Mouse (Mus musculus): ENCODE results near the gene Snrpd2. TPM values are rescaled to one million over a fixed set of nuclear protein-coding genes. Genes with fewer than 3 reads are reported as not detected.

Gene Snrpd2
- 200 and 212 TPM in 2 replicates for polyA plus RNA-seq (2012; rRNA removed)

DNA sequence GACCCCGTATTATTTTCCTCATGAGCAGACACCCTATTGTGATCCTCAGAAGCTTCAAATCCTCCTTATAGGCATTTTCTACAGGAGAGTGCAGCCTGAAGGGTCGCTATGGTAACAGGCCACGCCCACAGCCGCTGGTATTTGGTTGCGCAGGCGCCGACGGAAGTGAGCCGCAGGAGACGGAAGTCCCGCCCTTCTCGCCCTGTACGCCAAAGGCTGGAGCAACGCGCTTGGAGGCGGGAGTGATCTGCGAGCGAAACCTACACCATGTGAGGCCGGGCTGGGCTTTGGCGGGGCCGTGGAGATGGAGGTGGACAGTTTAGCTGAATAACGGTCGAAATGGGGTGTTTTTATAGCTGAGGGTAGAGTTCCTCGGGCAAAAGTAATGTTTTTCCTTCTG is at the start of gene Snrpd2:
Gene Snrpd2 (plus strand): TSS at position 97 of the 400 bp plus-strand sequence.

GRCm38 (mm10) chr7:19118028-19118771 is 31.3 kb upstream of the Snrpd2 start, which contains the start of gene Gm4969:
Gene Gm4969 (minus strand): TSS chr7:19118368.

DNA sequence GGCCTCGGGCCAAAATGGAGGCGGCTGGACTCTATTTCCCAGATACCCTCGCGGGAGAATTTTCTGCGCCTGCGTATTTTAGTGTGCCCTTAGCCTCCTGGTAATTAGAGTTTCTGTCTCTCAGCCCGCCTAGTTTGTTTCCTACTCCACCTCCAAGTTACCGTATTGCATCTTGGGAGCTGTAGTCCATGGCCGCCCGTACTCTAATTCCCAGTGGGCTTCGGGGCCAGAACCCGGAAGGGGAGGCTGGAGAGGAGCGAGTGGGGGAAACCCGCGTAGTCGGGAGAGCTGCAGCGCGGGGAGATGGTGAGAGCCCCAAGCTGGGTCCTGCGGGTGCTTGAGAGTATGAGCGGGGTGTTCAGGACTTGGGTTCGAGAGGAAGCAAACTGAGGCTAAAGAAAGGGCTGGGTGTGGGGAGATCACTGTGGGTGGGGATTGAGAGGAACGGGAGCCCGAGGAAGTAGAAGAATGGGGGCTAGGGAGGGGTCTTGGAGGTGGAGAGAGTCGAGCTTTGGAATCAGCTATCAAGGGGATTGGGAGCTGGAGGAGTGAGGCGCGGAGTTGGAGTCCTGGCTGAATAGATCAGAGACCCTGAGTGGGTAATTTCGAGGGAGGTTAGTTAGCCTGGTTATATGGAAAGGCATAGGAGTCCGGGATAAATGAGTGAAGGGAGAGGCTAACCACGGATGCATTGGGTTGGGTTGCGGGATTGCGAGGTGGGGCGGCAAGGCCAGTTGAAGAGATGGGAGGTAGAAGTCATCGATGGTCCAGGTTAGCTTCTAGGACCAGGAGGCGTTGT is 29.7 kb upstream of the Snrpd2 start, which contains the start of gene Fbxo46:
Gene Fbxo46 (plus strand): TSS at position 229 of the 799 bp plus-strand sequence.

GRCm38 (mm10) chr7:19148875-19149541 is 514 bp upstream of the Snrpd2 start, which contains the start of gene Qpctl:
Gene Qpctl (minus strand): TSS chr7:19149291.

GRCm38 (mm10) chr7:19165656-19166423 is 16.3 kb downstream of the Snrpd2 start, which contains the start of gene Gipr:
Gene Gipr (minus strand): TSS chr7:19166127.

DNA sequence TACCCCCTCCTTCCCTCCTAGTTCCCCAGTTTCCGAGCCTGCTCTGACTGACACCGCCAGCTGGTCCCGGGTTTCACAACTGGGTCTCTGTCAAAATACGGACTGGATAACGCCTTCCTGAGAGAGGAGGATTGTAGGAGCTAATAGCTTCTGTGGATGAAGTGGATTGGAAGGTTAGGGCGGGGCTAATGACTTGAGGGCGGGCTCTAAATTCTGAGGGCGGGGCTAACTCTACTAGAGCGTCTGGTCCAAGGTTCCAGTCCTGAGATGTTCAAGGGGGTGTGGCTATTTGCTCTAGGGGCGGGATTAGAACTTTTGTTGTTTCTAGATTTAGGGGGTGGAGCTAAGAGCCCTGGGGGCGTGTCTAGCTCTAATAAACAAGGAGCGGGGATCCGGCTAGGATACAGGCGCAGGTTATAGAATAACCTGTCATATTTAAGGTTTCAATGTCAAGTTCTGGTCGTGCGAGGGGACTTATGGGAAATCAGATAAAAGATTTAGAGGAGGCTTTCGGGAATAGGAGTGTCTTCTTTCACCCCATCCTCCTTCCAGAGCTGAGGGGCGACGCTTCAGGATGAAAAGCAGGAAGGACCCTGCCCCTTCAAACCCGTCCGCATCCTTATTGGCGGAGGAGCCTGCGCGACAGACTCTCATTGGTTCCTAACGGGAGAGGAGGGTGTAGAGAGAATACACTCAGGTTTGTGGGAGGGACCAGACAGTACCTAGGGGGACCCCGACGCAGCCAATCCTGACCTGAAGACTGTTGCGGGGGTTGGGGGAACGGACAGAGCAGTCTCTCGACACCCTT is 26.4 kb downstream of the Snrpd2 start, which contains the start of gene Eml2:
Gene Eml2 (plus strand): TSS at position 714 of the 808 bp plus-strand sequence.

Other genes with a start within 250 kb of the Snrpd2 start
- gene Ccdc61, start 239.3 kb upstream of the Snrpd2 start, polyA plus RNA-seq (2012; rRNA removed) = 39.2 and 123 TPM in 2 replicates
- 15.5 and 23.3 TPM in 2 replicates for gene Nova2, start 223.8 kb upstream of the Snrpd2 start, polyA plus RNA-seq (2012; rRNA removed)
- 0.32 and 0.84 TPM in 2 replicates for gene Nanos2, start 162.3 kb upstream of the Snrpd2 start, polyA plus RNA-seq (2012; rRNA removed)
- 7.1 and 7.9 TPM in 2 replicates for gene Mypop, start 158.5 kb upstream of the Snrpd2 start, polyA plus RNA-seq (2012; rRNA removed)
- 31.9 and 58.6 TPM in 2 replicates for gene Irf2bp1, start 145.7 kb upstream of the Snrpd2 start, polyA plus RNA-seq (2012; rRNA removed)
- gene Foxa3, start 126.2 kb upstream of the Snrpd2 start, polyA plus RNA-seq (2012; rRNA removed) = 0.57 and 0.67 TPM in 2 replicates
- gene Sympk, start 125.3 kb upstream of the Snrpd2 start, polyA plus RNA-seq (2012; rRNA removed) = 84.7 and 90.8 TPM in 2 replicates
- gene Rsph6a, start 95.0 kb upstream of the Snrpd2 start, polyA plus RNA-seq (2012; rRNA removed) = 0.02 and 0.11 TPM in 2 replicates
- 85.3 and 111 TPM in 2 replicates for gene Dmwd, start 73.5 kb upstream of the Snrpd2 start, polyA plus RNA-seq (2012; rRNA removed)
- 67.7 and 68.8 TPM in 2 replicates for gene Dmpk, start 65.9 kb upstream of the Snrpd2 start, polyA plus RNA-seq (2012; rRNA removed)
- 35.0 and 44.6 TPM in 2 replicates for gene Six5, start 55.1 kb upstream of the Snrpd2 start, polyA plus RNA-seq (2012; rRNA removed)
- gene Gm4969, start 31.4 kb upstream of the Snrpd2 start, polyA plus RNA-seq (2012; rRNA removed) = 0.97 and 3.3 TPM in 2 replicates
- 10.6 and 11.1 TPM in 2 replicates for gene Fbxo46, start 29.9 kb upstream of the Snrpd2 start, polyA plus RNA-seq (2012; rRNA removed)
- gene Qpctl, start 431 bp upstream of the Snrpd2 start, polyA plus RNA-seq (2012; rRNA removed) = 9.8 and 13.3 TPM in 2 replicates
- 2.4 and 3.1 TPM in 2 replicates for gene Gipr, start 16.4 kb downstream of the Snrpd2 start, polyA plus RNA-seq (2012; rRNA removed)
- 26.1 and 34.5 TPM in 2 replicates for gene Eml2, start 26.7 kb downstream of the Snrpd2 start, polyA plus RNA-seq (2012; rRNA removed)
- 1.6 and 4.5 TPM in 2 replicates for gene Gpr4, start 62.8 kb downstream of the Snrpd2 start, polyA plus RNA-seq (2012; rRNA removed)
- 24.3 and 29.1 TPM in 2 replicates for gene Opa3, start 78.6 kb downstream of the Snrpd2 start, polyA plus RNA-seq (2012; rRNA removed)
- 67.2 and 70.5 TPM in 2 replicates for gene Vasp, start 122.1 kb downstream of the Snrpd2 start, polyA plus RNA-seq (2012; rRNA removed)
- gene Ppm1n, start 130.3 kb downstream of the Snrpd2 start, polyA plus RNA-seq (2012; rRNA removed) = 0.10 and 0.32 TPM in 2 replicates
- gene Rtn2, start 132.9 kb downstream of the Snrpd2 start, polyA plus RNA-seq (2012; rRNA removed) = 46.8 and 47.1 TPM in 2 replicates
- gene Fosb, start 160.3 kb downstream of the Snrpd2 start, polyA plus RNA-seq (2012; rRNA removed) = 0.06 and 0.07 TPM in 2 replicates
- 63.7 and 67.6 TPM in 2 replicates for gene Ercc1, start 195.1 kb downstream of the Snrpd2 start, polyA plus RNA-seq (2012; rRNA removed)
- gene Cd3eap, start 209.8 kb downstream of the Snrpd2 start, polyA plus RNA-seq (2012; rRNA removed) = 13.1 and 16.6 TPM in 2 replicates
- 11.1 and 11.8 TPM in 2 replicates for gene Ppp1r13l, start 210.0 kb downstream of the Snrpd2 start, polyA plus RNA-seq (2012; rRNA removed)
- 53.3 and 59.0 TPM in 2 replicates for gene Ercc2, start 232.3 kb downstream of the Snrpd2 start, polyA plus RNA-seq (2012; rRNA removed)